Mouse (Mus musculus) spleen, adult 2 months (tissue): Measurements from ENCODE around the gene Nfkb1.

Source experiments
- CTCF ChIP-seq: fragments of 200-500 bp; IDR thresholded peaks from 2 replicates; pipeline ENCODE4 v1.5.1; 2011; ENCODE audit warnings: mild to moderate bottlenecking, inconsistent platforms; ENCODE audit not compliant: insufficient read depth, insufficient read length, insufficient replicate concordance; ENCODE audit errors: extremely low read depth
- POLR2A ChIP-seq: fragments of 200-500 bp; IDR thresholded peaks from 2 replicates; pipeline ENCODE4 v1.6.1; 2011; ENCODE audit warnings: low read depth, low read length, inconsistent platforms

- no peak for TF ChIP-seq POLR2A
- no peak for TF ChIP-seq CTCF
Observed at GRCm38 (mm10) chr3:135662139-135662864, 29.0 kb downstream of the Nfkb1 start.
